Comparison of ENCODE assay signal across 16 mouse cellular contexts in genomic region chr8:75659287-75659686, GRCm38 (mm10).
A peak's percentile ranks its signal among the peaks of the same experiment; 100 is the strongest.
DNase-seq lines count a peak whose midpoint lies in the region; ATAC-seq and TF ChIP-seq lines count a peak whose summit lies in the region.
"Had no signal": no experiment of that assay in that cellular context is flagged by ENCODE, and none has a peak within 500 bp of the region (broad histone marks: within the 10 kb centered on the region; RNA-seq: fewer than 3 reads in every experiment).

No protein-coding gene starts in this region.

- no peaks in the 10 kb centered on the region for H3K4me1 ChIP-seq in lung, postnatal 0 days (ENCODE audit: insufficient read depth, low read depth, low read length)
- H3K4me1 ChIP-seq: hindbrain, embryonic 13.5 days; intestine, embryonic 15.5 days; limb, embryonic 10.5 days; liver, embryonic 13.5 days had no signal

- H3K4me2 ChIP-seq in lung, postnatal 0 days (replicated peaks; ENCODE audit: low read depth, low read length) = no peak overlapping the region
- H3K4me2 ChIP-seq: hindbrain, embryonic 13.5 days; intestine, embryonic 15.5 days; liver, embryonic 13.5 days had no signal

- H3K9ac ChIP-seq in lung, postnatal 0 days (replicated peaks; ENCODE audit: low read depth) = no peak overlapping the region
- H3K9ac ChIP-seq: hindbrain, embryonic 13.5 days; intestine, embryonic 15.5 days; liver, embryonic 13.5 days had no signal

- no peaks in the 10 kb centered on the region for H3K27me3 ChIP-seq in lung, postnatal 0 days (replicated peaks; ENCODE audit: insufficient read depth, low read length)
- H3K27me3 ChIP-seq: hindbrain, embryonic 13.5 days; intestine, embryonic 15.5 days; liver, embryonic 13.5 days had no signal

- intact Hi-C loops in left cerebral cortex, postnatal 14 days (cut with DNase I) = no loop called here

- H3K9me3 ChIP-seq in lung, postnatal 0 days (ENCODE audit: low read length) = no peaks in the 10 kb centered on the region
- H3K9me3 ChIP-seq: hindbrain, embryonic 13.5 days; intestine, embryonic 15.5 days; limb, embryonic 10.5 days; liver, embryonic 13.5 days had no signal

- no peak for TF ChIP-seq CTCF in lung, postnatal 0 days (IDR thresholded peaks at IDR 0.05)

- no peak for TF ChIP-seq EP300 in lung, postnatal 0 days (IDR thresholded peaks at IDR 0.05)

- ATAC-seq in lung, postnatal 0 days = no peak
- ATAC-seq: intestine, embryonic 15.5 days had no signal

- no peaks in the 10 kb centered on the region for H3K36me3 ChIP-seq in lung, postnatal 0 days (ENCODE audit: insufficient read depth, low read length)
- H3K36me3 ChIP-seq: hindbrain, embryonic 13.5 days; intestine, embryonic 15.5 days; limb, embryonic 10.5 days; liver, embryonic 13.5 days had no signal

- H3K27ac ChIP-seq in lung, postnatal 0 days (ENCODE audit: low read length) = no peak overlapping the region
- H3K27ac ChIP-seq: hindbrain, embryonic 13.5 days; intestine, embryonic 15.5 days; limb, embryonic 10.5 days; liver, embryonic 13.5 days had no signal

- 67% methylated on average over 6 of the region's 6 CpGs for WGBS in lung, postnatal 0 days

- H3K4me3 ChIP-seq in lung, postnatal 0 days (ENCODE audit: low read depth, low read length) = no peak overlapping the region
- H3K4me3 ChIP-seq: hindbrain, embryonic 13.5 days; intestine, embryonic 15.5 days; limb, embryonic 10.5 days; liver, embryonic 13.5 days had no signal

- peak; percentile 51 to 59 for DNase-seq in left cerebral cortex, postnatal 14 days (ENCODE audit: low spot score in 2 of 2)
- no peak for DNase-seq in left cerebral cortex, adult 11 months (ENCODE audit: low spot score)
- DNase-seq in frontal cortex, postnatal 36 days (ENCODE audit: low spot score in 2 of 2) = peak; percentile 33 to 71
- DNase-seq in layer of hippocampus, postnatal 36 days = peak; percentile 29 to 34
- peak; percentile 62 for DNase-seq in telencephalon, adult 2 months (ENCODE audit: low read depth, low spot score)
- DNase-seq in ovary, adult 18-20 months (ENCODE audit: low spot score) = no peak
- DNase-seq in lung, postnatal 0 days (ENCODE audit: low spot score) = no peak
- DNase-seq: cerebellum, adult 2 months; embryo, embryonic 11 days; heart, adult 18-20 months; kidney, postnatal 10 days; liver, embryonic 13.5 days; lung, postnatal 14 days had no signal

Comparison
In these comparisons a context has a peak if more than half of its experiments do, and no peak if none do; other contexts are left out.
1. DNase-seq: peak in left cerebral cortex, postnatal 14 days (2 of 2), frontal cortex, postnatal 36 days (2 of 2), layer of hippocampus, postnatal 36 days (2 of 2) and telencephalon, adult 2 months (single experiment); none in left cerebral cortex, adult 11 months (single experiment), ovary, adult 18-20 months (single experiment) and lung, postnatal 0 days (single experiment).